Mouse (Mus musculus) cerebellum, adult 11-12 months (tissue): Measurements from ENCODE around the gene Cfap46.

Experiments used
- DNase-seq: peaks from one replicate; pipeline ENCODE4 v3.0.0; 2022

Gene Cfap46

DNA sequence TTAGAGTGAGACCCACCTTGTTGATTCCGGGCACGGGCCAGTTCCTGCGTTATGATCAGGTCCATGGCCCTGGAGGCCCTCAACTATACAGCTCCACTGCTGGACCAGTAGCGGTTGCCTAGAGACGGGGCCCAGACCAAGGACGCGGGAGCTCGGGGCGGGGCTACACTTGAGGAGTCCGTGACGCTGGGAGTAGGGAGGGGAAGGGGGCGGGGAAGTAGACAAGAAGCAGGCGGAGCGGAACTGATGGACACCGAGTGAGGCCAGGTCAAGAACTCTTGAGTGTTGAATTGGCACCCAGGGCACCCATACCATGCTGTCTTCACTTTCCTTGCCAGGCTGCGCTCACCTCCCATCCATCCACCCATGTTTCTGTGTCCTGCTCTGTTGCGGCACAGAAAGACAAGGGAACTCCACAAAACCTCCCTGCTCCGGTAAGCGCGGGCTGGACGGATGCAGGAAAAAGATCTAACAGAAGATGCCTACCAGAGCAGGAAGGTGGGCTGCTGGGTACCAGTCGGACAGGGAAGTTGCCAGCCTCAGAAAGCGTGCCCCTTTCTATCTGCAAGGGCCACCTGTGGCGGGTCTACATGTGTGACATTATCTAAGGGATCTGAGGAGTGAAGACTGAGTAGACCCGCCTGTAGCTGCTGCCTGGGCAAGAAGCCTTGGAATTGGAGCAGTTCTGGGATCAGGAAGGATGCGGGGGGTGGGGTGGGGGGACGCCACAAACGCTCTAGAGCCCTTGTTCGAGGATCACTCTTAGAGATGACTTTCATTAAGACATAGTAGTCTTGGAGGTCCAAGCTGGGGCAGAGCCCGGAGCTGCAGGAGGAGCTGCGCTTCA, at the start of gene Cfap46:
Cfap46 (minus strand) TSS at position 112 of the 847 bp plus-strand sequence.
- peak; percentile 86 for DNase-seq

DNA sequence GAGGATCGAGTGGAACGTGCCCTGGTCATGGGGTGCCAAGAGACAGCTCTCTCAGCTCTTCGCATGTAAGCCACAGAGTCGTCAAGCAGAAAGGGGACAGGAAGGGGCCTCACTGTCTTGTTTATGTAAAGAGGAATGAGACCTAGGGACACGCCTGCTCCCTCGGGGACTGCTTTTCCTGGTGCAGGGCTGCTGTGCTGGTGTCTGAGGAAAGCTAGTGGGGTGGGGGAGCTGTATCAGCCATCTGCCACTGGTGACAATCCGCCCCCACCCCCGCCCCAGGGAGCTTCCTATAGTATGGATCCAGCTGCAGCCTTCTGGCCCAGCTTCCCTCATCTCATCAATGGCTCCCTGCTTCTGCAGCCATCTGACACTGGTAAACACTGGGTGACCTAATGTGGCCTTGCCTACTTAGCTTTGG, 47.7 kb upstream of the Cfap46 start:
- DNase-seq: no peak

- no peak for DNase-seq
Measured at GRCm38 (mm10) chr7:139727072-139727471, 43.5 kb upstream of the Cfap46 start.

DNA sequence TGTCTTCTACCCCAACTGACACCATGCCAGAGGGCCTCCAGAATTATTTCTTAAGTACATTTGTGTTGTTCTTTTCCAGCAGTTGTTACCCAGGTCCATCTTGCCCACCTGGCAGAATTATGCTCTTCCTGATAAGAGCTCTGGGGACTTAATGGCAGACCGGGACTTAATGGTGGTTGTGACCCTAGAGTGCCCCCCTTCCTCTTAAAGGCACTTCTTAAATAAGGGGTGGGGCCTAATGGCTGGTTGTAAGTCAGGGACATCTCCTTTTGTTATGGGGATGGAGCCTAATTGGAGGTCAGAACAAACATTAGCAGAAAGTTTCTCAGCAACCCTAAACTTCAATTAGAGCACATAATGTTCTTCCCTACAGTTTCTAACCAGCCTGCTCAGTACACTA, 42.0 kb upstream of the Cfap46 start:
- DNase-seq: no peak

DNA sequence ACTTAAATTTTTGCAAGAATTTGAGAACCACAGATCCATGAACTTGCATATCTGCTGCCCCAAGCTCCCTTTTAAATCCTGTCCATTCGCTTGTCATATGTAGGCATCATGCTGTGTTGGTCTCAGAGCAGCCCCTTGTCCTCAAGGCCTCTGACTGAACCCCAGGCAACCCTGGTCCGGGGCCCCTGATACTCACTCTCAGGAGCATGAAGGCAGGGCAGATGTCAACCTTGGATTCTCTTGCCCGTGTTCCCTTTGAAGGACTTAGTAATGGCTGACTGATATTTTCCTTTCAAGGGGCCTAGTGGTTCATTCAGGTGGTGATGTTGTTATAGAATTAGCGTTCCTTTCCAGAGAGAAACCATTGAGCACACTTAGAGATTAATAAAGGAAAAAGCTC, 40.4 kb upstream of the Cfap46 start:
- no peak for DNase-seq

- DNase-seq: no peak
Measured at GRCm38 (mm10) chr7:139721196-139721595, 37.6 kb upstream of the Cfap46 start.

DNA sequence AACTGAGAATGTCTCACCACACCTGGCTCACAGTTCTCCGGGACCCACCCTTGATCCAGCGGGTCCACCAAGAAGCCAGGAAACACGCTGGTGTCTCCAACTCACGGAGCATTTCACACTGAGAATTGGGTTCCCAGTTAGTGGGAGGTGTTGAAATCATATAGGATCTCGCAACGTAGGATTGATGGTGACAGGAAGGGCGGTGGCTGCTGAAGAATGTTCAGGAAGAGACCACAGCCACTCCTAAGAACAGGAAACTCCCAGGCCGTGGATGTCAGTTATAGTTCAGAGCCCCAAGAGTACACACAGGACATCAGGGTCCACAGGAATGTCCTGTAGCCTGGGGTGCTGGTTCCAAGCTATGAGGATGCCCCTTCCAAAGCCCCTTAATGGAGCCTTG, 34.2 kb upstream of the Cfap46 start:
- DNase-seq: no peak

GRCm38 (mm10) chr7:139711821-139712220, 28.2 kb upstream of the Cfap46 start:
- no peak for DNase-seq

GRCm38 (mm10) chr7:139706411-139707120, 22.9 kb upstream of the Cfap46 start:
- no peak for DNase-seq

- DNase-seq: no peak
Measured at GRCm38 (mm10) chr7:139705781-139706180, 22.2 kb upstream of the Cfap46 start.

DNA sequence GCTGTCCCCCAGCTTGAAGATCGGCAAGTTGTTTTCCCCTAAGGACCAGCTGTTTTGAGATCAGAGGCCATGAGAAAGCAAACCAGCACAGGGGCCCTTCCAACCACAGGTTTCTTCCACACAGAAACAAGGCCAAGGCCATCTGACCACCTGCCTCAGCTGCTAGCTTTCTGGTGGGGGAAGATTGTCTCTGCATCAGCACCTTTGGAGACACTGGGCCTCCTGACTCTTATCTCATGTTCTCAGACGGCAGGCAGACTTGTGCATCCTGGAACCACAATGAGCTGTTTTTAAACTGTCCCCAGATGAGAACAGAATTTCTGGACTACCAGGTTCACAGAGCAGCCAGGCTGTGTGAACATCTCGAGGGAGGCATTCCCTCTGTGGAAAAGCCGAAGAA, 21.5 kb upstream of the Cfap46 start:
- DNase-seq: no peak

DNA sequence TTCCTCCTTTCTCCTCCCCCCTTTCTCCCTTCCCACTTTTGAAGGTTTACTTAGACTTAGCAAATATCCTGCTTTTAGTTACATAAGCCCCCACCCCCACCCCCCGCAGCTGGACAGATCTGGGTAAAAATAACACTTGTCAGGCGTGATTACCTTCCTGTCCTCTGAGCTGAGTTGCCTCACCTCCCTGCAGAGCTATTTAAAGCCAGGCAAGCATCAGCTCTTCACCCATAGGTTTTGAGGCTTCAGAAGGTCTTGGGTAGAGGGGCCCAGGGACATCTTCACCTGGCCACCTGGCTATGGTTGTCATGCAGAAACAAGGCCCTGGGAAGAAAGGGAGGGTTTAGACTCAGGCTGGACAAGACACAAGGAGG, 20.2 kb upstream of the Cfap46 start:
- no peak for DNase-seq

- DNase-seq: peak; percentile 59
Measured at GRCm38 (mm10) chr7:139703146-139703825, 19.7 kb upstream of the Cfap46 start.

DNA sequence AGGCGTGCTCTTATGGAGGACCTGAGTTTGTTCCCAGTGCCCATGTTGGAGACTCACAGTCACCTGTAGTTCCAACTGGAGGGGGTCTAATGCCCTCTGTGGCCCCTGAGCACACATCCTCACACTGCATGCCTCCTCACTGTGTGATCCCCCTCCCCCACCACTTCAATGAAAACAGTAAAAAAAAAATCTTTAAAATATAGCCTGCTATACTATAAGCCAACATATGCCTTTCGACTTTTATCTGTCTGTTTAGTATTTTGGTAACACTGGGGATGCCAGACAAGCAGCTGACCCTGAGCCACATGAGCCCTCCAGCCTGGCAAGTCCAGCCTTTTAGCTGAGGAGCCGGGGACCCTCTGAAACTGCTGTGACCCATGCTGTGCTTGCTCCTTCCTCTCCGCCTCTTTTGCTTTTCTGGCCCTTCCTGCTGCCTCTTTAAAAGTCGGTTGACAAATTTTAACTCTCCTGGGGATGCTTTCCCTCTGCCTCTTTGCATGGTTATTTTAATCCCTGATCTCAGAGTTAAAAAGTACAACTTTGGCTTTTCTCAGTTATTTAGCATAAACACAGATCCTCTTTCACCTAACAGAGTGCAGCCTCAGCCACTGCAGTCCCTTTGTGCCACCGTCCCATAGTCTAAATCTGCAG, 18.2 kb upstream of the Cfap46 start:
- no peak for DNase-seq

GRCm38 (mm10) chr7:139692641-139693294, 9.2 kb upstream of the Cfap46 start:
- DNase-seq: no peak

GRCm38 (mm10) chr7:139692211-139692610, 8.6 kb upstream of the Cfap46 start:
- DNase-seq: no peak

GRCm38 (mm10) chr7:139685336-139685735, 1.7 kb upstream of the Cfap46 start:
- peak; percentile 14 for DNase-seq

- DNase-seq: peak; percentile 90
Measured at GRCm38 (mm10) chr7:139684553-139684929, 924 bp upstream of the Cfap46 start.

DNA sequence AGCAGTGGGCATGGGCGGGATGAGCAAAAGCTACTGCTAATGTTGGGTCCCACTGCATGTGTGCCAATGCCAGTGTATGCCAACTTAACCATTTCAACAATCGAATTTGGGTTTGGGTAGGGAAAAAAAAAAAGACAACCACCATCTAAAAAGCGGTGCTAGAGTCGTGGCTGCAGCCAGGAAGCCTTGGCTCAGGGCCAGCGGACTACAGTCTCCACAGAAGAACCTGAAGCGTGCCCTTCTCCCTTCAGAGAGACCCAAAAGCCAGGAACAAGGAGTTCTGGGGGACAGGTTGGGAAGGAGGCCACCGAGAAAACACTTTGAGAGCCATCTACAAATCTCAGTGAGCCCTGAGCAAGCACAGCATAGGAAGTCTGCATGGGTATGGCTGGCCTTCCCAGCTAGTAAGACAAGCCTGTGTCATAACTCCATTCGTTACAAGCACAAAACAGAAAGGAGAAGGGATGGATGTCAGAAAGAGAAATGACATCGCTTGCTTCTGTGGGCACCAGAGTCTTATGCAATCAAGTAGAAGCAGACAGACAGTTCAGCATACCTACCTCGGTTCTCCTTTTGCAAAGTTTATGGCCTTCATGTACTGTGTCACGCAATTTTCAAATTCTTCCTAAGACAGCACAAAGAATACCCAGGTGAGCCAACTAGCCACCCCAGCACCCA, 1.6 kb downstream of the Cfap46 start:
- DNase-seq: peak; percentile 6

- no peak for DNase-seq
Measured at GRCm38 (mm10) chr7:139676433-139676832, 7.2 kb downstream of the Cfap46 start.

- no peak for DNase-seq
Measured at GRCm38 (mm10) chr7:139666871-139667270, 16.7 kb downstream of the Cfap46 start.

- no peak for DNase-seq
Measured at GRCm38 (mm10) chr7:139663318-139663717, 20.3 kb downstream of the Cfap46 start.
